Mouse (Mus musculus) lung, embryonic 14.5 days (tissue): ENCODE results near the gene Siglec1. TPM values are rescaled to one million over a fixed set of nuclear protein-coding genes. Genes with fewer than 3 reads are reported as not detected.

Experiments
- ATAC-seq: fragments of 200-750 bp; cut with Nextera tagmentation; 2 replicates; pipeline ENCODE4 v1.8.0; 2017; ENCODE audit warnings: mild to moderate bottlenecking, moderate TSS enrichment, moderate library complexity; ENCODE audit not compliant: insufficient read depth
- DNase-seq: peaks from one replicate; pipeline ENCODE4 v3.0.0-alpha.2; 2015
- H3K27ac ChIP-seq: fragments of 300-500 bp; sonication (generic); 2 replicates; pipeline ENCODE4 v1.5.1; 2014; ENCODE audit warnings: low read depth, mild to moderate bottlenecking, moderate library complexity
- H3K27me3 ChIP-seq: fragments of 300-500 bp; sonication (generic); 2 replicates; pipeline ENCODE4 v1.6.1; 2014; ENCODE audit warnings: low read length, control low read depth; ENCODE audit not compliant: insufficient read depth
- H3K36me3 ChIP-seq: fragments of 300-500 bp; sonication (generic); 2 replicates; pipeline ENCODE4 v1.6.1; 2014; ENCODE audit warnings: control low read depth; ENCODE audit not compliant: insufficient read depth
- H3K4me1 ChIP-seq: fragments of 300-500 bp; sonication (generic); 2 replicates; pipeline ENCODE4 v1.6.1; 2014; ENCODE audit warnings: antibody characterized with exemption, control low read depth; ENCODE audit not compliant: insufficient read depth
- H3K4me2 ChIP-seq: fragments of 300-500 bp; sonication (generic); 2 replicates; pipeline ENCODE4 v1.6.1; 2014; ENCODE audit warnings: mild to moderate bottlenecking
- H3K4me3 ChIP-seq: fragments of 300-500 bp; sonication (generic); 2 replicates; pipeline ENCODE4 v1.5.1; 2014; ENCODE audit warnings: low read depth, low read length
- H3K9ac ChIP-seq: fragments of 300-500 bp; sonication (generic); 2 replicates; pipeline ENCODE4 v1.6.1; 2014
- H3K9me3 ChIP-seq: fragments of 300-500 bp; sonication (generic); 2 replicates; pipeline ENCODE4 v1.6.1; 2016; ENCODE audit warnings: low read depth, low read length, control low read depth
- CTCF ChIP-seq: IDR thresholded peaks from 2 replicates; pipeline ENCODE4 v1.5.1; 2016; ENCODE audit warnings: antibody characterized with exemption, low read depth
- WGBS: fragments of 180-500 bp; shearing (Covaris S2); extraction: QIAGEN DNeasy Blood & Tissue Kit; methylation state at CpG from one replicate; pipeline ENCODE4 v1.1.7; 2014; 5-methylcytosine and 5-hydroxymethylcytosine counted together
- polyA plus RNA-seq: library from polyadenylated mRNA; unstranded; fragments of >200 nt; fragmentation: Nextera tagmentation; extraction: Ambion mirVana; gene quantifications from 2 replicates; pipeline ENCODE4 v1.2.1, GENCODE M21; 2014

The Siglec1 gene
- polyA plus RNA-seq, 1 experiment from 2014 or later = 0.34 TPM

DNA sequence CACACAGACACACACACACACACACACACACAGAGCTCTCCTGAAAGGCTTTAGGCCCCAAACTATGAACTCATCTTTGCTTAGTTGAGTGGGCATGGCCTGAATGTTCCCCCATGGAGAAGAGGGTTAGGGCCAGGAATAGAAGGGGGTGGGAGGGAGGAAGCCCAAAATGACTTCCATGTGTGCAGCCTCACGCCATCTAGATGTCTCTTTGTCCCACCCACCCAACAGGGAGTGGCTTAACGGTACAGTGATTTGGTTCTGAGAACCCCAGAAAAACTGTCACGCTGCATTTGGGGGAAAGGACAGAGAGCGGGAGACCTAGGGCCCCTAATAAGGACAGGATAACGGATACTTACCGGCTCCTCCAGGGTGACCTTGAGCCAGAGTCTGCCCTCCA lies 25.8 kb downstream of the Siglec1 start:
- Histone ChIP-seq H3K4me2 (no peak overlapping the region), H3K36me3 (no peaks in the 10 kb centered on the region), H3K27me3 (peaks cover 38% of the 10 kb centered on the region), H3K4me1 (peaks cover 14% of the 10 kb centered on the region; the same call in 1 of the 2 replicates), H3K27ac (no peak overlapping the region), H3K9ac (no peak overlapping the region), H3K9me3 (no peaks in the 10 kb centered on the region), H3K4me3 (no peak overlapping the region)
- DNase-seq (no peak), ATAC-seq (no peak)
- no peak for TF ChIP-seq CTCF
- WGBS = 71% methylated on average over 6 of the region's 6 CpGs

DNA sequence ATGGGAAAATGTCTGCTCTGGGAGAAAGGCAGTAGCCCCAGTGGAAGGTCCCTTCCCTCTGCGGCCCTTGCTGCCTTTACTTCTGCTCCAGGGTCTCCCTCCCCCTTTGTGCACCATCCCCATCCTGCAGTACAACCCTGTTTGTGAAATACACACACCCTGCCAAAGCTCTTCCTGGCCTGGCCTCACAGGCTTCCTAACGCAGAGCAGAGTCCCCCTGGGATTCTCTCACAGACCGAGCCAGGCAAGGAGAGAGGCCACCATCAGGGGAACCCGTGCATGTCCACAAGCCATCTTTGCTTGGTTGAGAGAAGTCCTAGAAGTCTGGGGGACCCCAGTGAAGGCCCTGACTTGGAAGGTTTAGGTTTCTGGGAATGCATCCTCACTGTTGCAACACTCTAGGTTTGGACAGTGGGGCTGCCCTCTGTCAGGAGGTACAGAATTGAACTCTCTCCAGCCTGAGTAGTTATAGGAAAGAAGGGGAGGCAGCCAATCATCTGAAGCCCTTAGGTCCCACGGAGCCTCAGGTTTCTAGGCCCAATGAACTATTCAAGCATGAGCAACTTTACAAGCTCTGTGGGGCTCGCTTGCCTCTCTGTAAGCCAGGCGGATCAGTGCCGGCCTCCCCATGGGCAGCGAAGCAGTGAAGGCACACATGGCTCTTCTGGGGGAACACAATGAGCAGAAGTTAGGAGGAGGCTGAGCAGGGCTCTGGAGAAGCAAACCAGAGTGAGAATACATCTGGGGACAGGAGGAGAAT lies 26.6 kb downstream of the Siglec1 start:
- Histone ChIP-seq H3K36me3 (no peaks in the 10 kb centered on the region), H3K27me3 (peaks cover 42% of the 10 kb centered on the region), H3K4me1 (peaks cover 14% of the 10 kb centered on the region; the same call in 1 of the 2 replicates), H3K9me3 (no peaks in the 10 kb centered on the region), H3K27ac (no peak overlapping the region; the same call in none of the 2 replicates), H3K4me2 (no peak overlapping the region), H3K9ac (no peak overlapping the region; the same call in 1 of the 2 replicates), H3K4me3 (no peak overlapping the region)
- 67% methylated on average over 9 of the region's 9 CpGs for WGBS
- no peak for DNase-seq
- no peak for TF ChIP-seq CTCF
- ATAC-seq = no peak

DNA sequence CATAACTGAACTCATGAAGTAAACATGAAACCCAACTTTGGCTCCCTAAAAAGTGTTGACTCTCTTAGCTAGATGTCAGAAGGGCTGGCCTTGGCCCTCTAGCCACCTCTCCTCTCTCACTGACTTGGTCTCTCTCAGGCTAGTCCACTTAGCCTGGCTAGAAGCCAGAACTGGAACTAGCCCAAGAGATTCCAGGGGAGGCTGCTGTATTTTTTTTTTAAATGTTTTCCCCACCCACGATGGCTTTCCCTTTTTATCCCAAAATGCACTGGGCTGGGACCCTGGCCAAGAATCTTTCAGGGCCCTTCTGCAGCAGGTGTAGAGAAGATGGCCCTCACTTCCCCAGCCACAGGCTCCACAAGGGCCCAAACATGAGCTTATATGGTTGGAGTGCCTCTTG lies 27.2 kb downstream of the Siglec1 start:
- no peak overlapping the region for H3K9ac ChIP-seq
- H3K4me1 ChIP-seq = peaks cover 14% of the 10 kb centered on the region; the same call in 1 of the 2 replicates

DNA sequence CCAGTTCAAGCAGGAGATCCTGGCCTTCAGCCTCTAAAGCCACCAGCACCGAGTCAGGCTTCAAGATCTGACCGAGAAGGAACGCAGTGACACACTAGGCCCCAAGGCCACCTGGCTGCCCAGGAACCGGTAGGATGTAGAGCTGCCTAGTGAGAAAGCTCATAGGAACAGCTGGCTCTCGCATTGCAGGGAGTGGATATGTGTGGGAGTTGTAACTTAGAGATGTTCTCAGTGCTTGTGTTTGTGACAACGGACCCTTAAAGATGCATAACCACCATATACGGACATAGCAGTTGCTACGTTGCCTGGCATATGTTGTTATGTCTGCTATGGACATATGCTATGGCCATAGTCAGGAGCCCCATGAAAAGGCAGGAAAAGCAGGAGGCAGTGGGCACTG lies 27.9 kb downstream of the Siglec1 start:
- ATAC-seq (no peak), DNase-seq (no peak)
- H3K27ac ChIP-seq = no peak overlapping the region
- WGBS = 90% methylated on average over 8 of the region's 8 CpGs
- no peaks in the 10 kb centered on the region for H3K36me3 ChIP-seq
- H3K4me1 ChIP-seq = peaks cover 17% of the 10 kb centered on the region; the same call in 1 of the 2 replicates
- no peak overlapping the region for H3K9ac ChIP-seq
- no peaks in the 10 kb centered on the region for H3K9me3 ChIP-seq
- no peak for TF ChIP-seq CTCF
- peaks cover 47% of the 10 kb centered on the region for H3K27me3 ChIP-seq
- no peak overlapping the region for H3K4me2 ChIP-seq
- no peak overlapping the region for H3K4me3 ChIP-seq

More for the DNA sequence above, 27.2 kb downstream of the Siglec1 start:
- Histone ChIP-seq H3K36me3 (no peaks in the 10 kb centered on the region), H3K9me3 (no peaks in the 10 kb centered on the region), H3K4me3 (no peak overlapping the region), H3K27me3 (peaks cover 42% of the 10 kb centered on the region), H3K27ac (no peak overlapping the region; the same call in 1 of the 2 replicates), H3K4me2 (no peak overlapping the region)
- DNase-seq = peak; percentile 87
- no peak for ATAC-seq
- no peak for TF ChIP-seq CTCF
- 20% methylated on average over 1 of the region's 1 CpGs for WGBS

DNA sequence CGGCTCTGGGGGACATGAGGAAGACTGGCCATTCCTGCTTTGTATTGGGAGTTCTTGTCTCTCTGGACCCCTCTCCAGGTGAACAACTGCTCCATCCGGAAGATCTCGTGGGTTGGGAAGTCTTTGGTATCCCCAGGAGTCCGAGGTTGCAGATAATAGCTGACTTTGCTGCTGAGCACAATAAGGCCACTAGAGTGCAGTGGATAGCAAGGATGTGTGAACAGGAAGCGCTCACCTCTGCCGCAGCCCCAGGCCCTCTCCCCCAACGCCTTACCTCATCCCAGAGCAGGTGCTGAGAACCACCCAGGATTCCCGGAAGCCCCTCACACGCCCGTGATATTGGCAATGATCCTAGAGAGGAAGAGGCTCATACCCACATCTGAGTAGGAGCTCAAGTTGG lies 30.4 kb downstream of the Siglec1 start:
- peak; percentile 74 for DNase-seq
- Histone ChIP-seq H3K27ac (no peak overlapping the region), H3K27me3 (peaks cover 52% of the 10 kb centered on the region), H3K9ac (no peak overlapping the region), H3K9me3 (no peaks in the 10 kb centered on the region), H3K4me1 (peaks cover 12% of the 10 kb centered on the region; the same call in 1 of the 2 replicates), H3K36me3 (no peaks in the 10 kb centered on the region), H3K4me3 (no peak overlapping the region), H3K4me2 (peak overlapping the region; percentile 37)
- TF ChIP-seq CTCF = peak; percentile 77
- 4% methylated on average over 10 of the region's 10 CpGs for WGBS
- ATAC-seq = peak; percentile 36

DNA sequence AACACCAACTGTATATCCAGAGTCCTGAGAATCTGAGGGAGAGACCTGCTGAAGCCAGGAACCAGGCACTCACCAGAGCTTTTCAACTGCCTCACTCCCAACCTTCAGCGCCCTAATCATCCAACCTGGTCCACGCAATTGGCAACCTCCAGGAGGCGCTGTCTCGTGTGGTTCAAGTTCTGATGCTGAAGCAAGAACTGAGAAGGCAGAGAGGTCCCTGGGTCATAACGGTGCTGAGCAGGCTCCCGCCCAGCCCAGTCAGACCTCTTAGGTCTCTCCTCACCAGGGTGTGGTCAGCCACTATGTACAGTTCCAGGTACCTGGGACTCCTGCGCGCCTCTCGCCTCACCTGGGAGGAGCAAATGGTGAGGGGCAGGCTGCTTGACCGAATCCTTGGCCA lies 30.9 kb downstream of the Siglec1 start:
- WGBS = 6% methylated on average over 10 of the region's 10 CpGs
- peak overlapping the region; percentile 37 for H3K4me2 ChIP-seq
- ATAC-seq = 0 out of 2 replicates have a peak, but pooled peaks have one; percentile 28
- peak; percentile 77 for DNase-seq
- peak; percentile 77 for TF ChIP-seq CTCF
- H3K9me3 ChIP-seq = no peaks in the 10 kb centered on the region
- no peak overlapping the region for H3K4me3 ChIP-seq
- H3K27ac ChIP-seq = no peak overlapping the region
- no peaks in the 10 kb centered on the region for H3K36me3 ChIP-seq
- no peak overlapping the region for H3K9ac ChIP-seq
- peaks cover 51% of the 10 kb centered on the region for H3K27me3 ChIP-seq
- peaks cover 12% of the 10 kb centered on the region; the same call in 1 of the 2 replicates for H3K4me1 ChIP-seq

DNA sequence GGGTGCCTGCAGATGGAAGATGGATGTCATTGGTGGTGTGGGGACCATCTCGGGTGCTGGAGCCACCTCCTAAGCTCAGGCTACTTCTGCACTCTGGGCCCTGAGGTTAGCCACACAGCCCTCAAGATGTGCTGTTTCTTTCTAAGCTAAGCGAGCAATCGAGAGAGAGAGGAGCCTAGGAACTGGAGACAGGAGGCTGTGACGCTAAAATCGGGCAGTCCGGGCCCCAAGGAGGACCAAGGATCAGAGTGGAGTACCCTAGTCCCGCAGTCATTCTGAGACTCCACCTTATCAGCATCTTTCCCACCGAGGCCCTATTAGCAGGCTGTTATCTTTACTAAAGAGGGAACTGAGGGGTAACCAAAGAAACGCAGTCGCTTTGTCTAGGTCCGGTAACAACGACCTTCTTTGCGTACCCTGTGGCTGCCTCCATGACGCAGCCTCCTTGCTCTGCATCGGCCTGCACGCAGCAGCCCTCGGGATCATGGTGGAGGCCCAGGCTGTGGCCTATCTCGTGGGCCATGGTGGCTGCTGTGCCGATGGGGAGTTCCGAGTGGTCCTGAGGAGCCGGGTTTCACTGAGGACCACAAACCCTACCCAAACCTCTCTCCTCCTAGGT lies 31.8 kb downstream of the Siglec1 start:
- no peak for TF ChIP-seq CTCF

More for the DNA sequence above, 31.8 kb downstream of the Siglec1 start:
- peak overlapping the region; percentile 27 for H3K4me3 ChIP-seq
- DNase-seq = no peak
- peaks cover 10% of the 10 kb centered on the region; the same call in 1 of the 2 replicates for H3K4me1 ChIP-seq
- H3K9ac ChIP-seq = no peak overlapping the region
- H3K9me3 ChIP-seq = no peaks in the 10 kb centered on the region
- WGBS = 3% methylated on average over 21 of the region's 21 CpGs
- no peak overlapping the region for H3K27ac ChIP-seq
- H3K4me2 ChIP-seq = peak overlapping the region; percentile 55
- 0 out of 2 replicates have a peak, but pooled peaks have one; percentile 6 for ATAC-seq
- H3K36me3 ChIP-seq = no peaks in the 10 kb centered on the region
- H3K27me3 ChIP-seq = peaks cover 51% of the 10 kb centered on the region
